Mouse (Mus musculus) small intestine, adult 2 months (tissue): ENCODE measurements at regions not wholly inside any gene's neighbourhood (a gene's known extent, or its start where the extent isn't known, plus 50 kb on each side); places are given as distances from the start of the nearest gene placed in this dataset.

Experiments used
- H3K27ac ChIP-seq: fragments of 200-500 bp; 2 replicates; pipeline ENCODE4 v1.5.1; 2012; ENCODE audit warnings: low read depth, low read length, control low read depth, inconsistent platforms; ENCODE audit not compliant: insufficient read depth
- H3K27me3 ChIP-seq: fragments of 200-500 bp; 2 replicates; pipeline ENCODE4 v1.6.1; 2012; ENCODE audit warnings: mild to moderate bottlenecking, moderate library complexity, low read length, inconsistent platforms; ENCODE audit not compliant: control insufficient read depth, insufficient read depth
- H3K36me3 ChIP-seq: fragments of 200-500 bp; 2 replicates; pipeline ENCODE4 v1.6.1; 2012; ENCODE audit warnings: mild to moderate bottlenecking, low read length, control low read depth, inconsistent platforms; ENCODE audit not compliant: control insufficient read depth, insufficient read depth
- H3K4me1 ChIP-seq: fragments of 200-500 bp; 2 replicates; pipeline ENCODE4 v1.6.1; 2012; ENCODE audit warnings: low read length, inconsistent platforms, mixed read lengths; ENCODE audit not compliant: control insufficient read depth, insufficient read depth, insufficient read length
- H3K4me3 ChIP-seq: fragments of 200-500 bp; 2 replicates; pipeline ENCODE4 v1.5.1; 2012; ENCODE audit warnings: low read depth, mild to moderate bottlenecking, control low read depth, inconsistent platforms, low read length, moderate library complexity
- CTCF ChIP-seq: fragments of 200-500 bp; IDR thresholded peaks from 2 replicates; pipeline ENCODE4 v1.5.1; 2012; ENCODE audit warnings: low read depth, mild to moderate bottlenecking, control low read depth, inconsistent platforms, low read length, moderate library complexity, mixed read lengths; ENCODE audit not compliant: insufficient replicate concordance, insufficient read length; ENCODE audit errors: extremely low read depth
- POLR2A ChIP-seq: fragments of 200-500 bp; IDR thresholded peaks from 2 replicates; pipeline ENCODE4 v1.6.1; 2012; ENCODE audit warnings: low read depth, mild to moderate bottlenecking, control low read depth, inconsistent platforms, low read length, moderate library complexity
- WGBS: fragments of 180-500 bp; shearing (Covaris S2); methylation state at CpG from one replicate; pipeline ENCODE4 v1.1.7; 2018; 5-methylcytosine and 5-hydroxymethylcytosine counted together

- Histone ChIP-seq H3K27me3 (0 out of 2 replicates have a peak, but pooled peaks cover 8% of the 10 kb centered on the region), H3K4me3 (no peak overlapping the region), H3K36me3 (no peaks in the 10 kb centered on the region), H3K27ac (no peak overlapping the region), H3K4me1 (no peaks in the 10 kb centered on the region)
- no peak for TF ChIP-seq POLR2A
- WGBS, result 85% methylated on average over 14 of the region's 14 CpGs
Measured at GRCm38 (mm10) chr2:33962355-33963037, 74.8 kb upstream of the Mvb12b start.

GRCm38 (mm10) chr2:33961566-33961965 is 73.8 kb upstream of the Mvb12b start:
- Histone ChIP-seq H3K4me1 (no peaks in the 10 kb centered on the region), H3K27ac (no peak overlapping the region), H3K36me3 (no peaks in the 10 kb centered on the region), H3K4me3 (no peak overlapping the region), H3K27me3 (0 out of 2 replicates have a peak, but pooled peaks cover 3% of the 10 kb centered on the region)
- WGBS, result 52% methylated on average over 2 of the region's 2 CpGs
- TF ChIP-seq CTCF (no peak), POLR2A (no peak)

- H3K4me1 ChIP-seq, result no peaks in the 10 kb centered on the region
- no peak overlapping the region for H3K4me3 ChIP-seq
- H3K27me3 ChIP-seq, result no peaks in the 10 kb centered on the region
- no peak overlapping the region for H3K27ac ChIP-seq
- H3K36me3 ChIP-seq, result no peaks in the 10 kb centered on the region
- TF ChIP-seq CTCF (peak; percentile 57; the same call in 1 of the 2 replicates), POLR2A (no peak)
- WGBS, result 59% methylated on average over 6 of the region's 6 CpGs
Measured at GRCm38 (mm10) chr2:33957754-33958153, 70.0 kb upstream of the Mvb12b start.

GRCm38 (mm10) chr2:33944301-33944700 is 56.6 kb upstream of the Mvb12b start:
- H3K36me3 ChIP-seq, result no peaks in the 10 kb centered on the region
- TF ChIP-seq POLR2A, result no peak
- no peak for TF ChIP-seq CTCF
- H3K4me1 ChIP-seq, result no peaks in the 10 kb centered on the region
- H3K27ac ChIP-seq, result no peak overlapping the region
- 79% methylated on average over 3 of the region's 3 CpGs for WGBS
- no peaks in the 10 kb centered on the region for H3K27me3 ChIP-seq
- no peak overlapping the region for H3K4me3 ChIP-seq

GRCm38 (mm10) chr2:33942085-33942484 is 54.3 kb upstream of the Mvb12b start:
- H3K4me3 ChIP-seq, result no peak overlapping the region
- WGBS, result 66% methylated on average over 2 of the region's 2 CpGs
- TF ChIP-seq POLR2A, result no peak
- TF ChIP-seq CTCF, result no peak

GRCm38 (mm10) chr2:33941316-33941715 is 53.6 kb upstream of the Mvb12b start:
- Histone ChIP-seq H3K4me3 (no peak overlapping the region), H3K4me1 (no peaks in the 10 kb centered on the region), H3K36me3 (no peaks in the 10 kb centered on the region), H3K27me3 (no peaks in the 10 kb centered on the region), H3K27ac (no peak overlapping the region)
- WGBS, result 83% methylated on average over 11 of the region's 11 CpGs
- TF ChIP-seq CTCF (no peak), POLR2A (no peak)

More at GRCm38 (mm10) chr2:33942085-33942484, 54.3 kb upstream of the Mvb12b start:
- Histone ChIP-seq H3K36me3 (no peaks in the 10 kb centered on the region), H3K4me1 (no peaks in the 10 kb centered on the region), H3K27me3 (no peaks in the 10 kb centered on the region), H3K27ac (no peak overlapping the region)

GRCm38 (mm10) chr2:33939836-33940235 is 52.1 kb upstream of the Mvb12b start:
- TF ChIP-seq CTCF, result no peak
- no peak for TF ChIP-seq POLR2A
- no peaks in the 10 kb centered on the region for H3K27me3 ChIP-seq
- no peak overlapping the region for H3K4me3 ChIP-seq
- 76% methylated on average over 4 of the region's 4 CpGs for WGBS
- no peaks in the 10 kb centered on the region for H3K4me1 ChIP-seq
- no peaks in the 10 kb centered on the region for H3K36me3 ChIP-seq
- H3K27ac ChIP-seq, result no peak overlapping the region
